Mouse (Mus musculus) CH12.LX (cell line): Measurements from ENCODE around the gene Ep300. TPM values are rescaled to one million over a fixed set of nuclear protein-coding genes. Genes with fewer than 3 reads are reported as not detected.

Experiments used
- DNase-seq: peaks from one replicate; pipeline ENCODE4 v3.0.0-alpha.2; 2013; ENCODE audit errors: extremely low read depth
- H3K27ac ChIP-seq: 2 replicates; pipeline ENCODE4 v1.5.1; 2012; ENCODE audit warnings: low read depth, mild to moderate bottlenecking, control low read depth, moderate library complexity; ENCODE audit not compliant: insufficient read depth
- H3K27me3 ChIP-seq: replicated peaks from 2 replicates; pipeline ENCODE3; 2012; ENCODE audit warnings: inconsistent platforms
- H3K36me3 ChIP-seq, 2 experiments: replicated peaks in 1 of 2; 2 replicates each; pipeline versions ENCODE3 to v1.6.1; 2012; ENCODE audit warnings: inconsistent platforms in 1 of 2, low read length in 1 of 2, mild to moderate bottlenecking in 1 of 2, mixed read lengths in 1 of 2, moderate library complexity in 1 of 2; ENCODE audit not compliant: control insufficient read depth in 1 of 2, insufficient read depth in 1 of 2
- H3K4me1 ChIP-seq, 2 experiments: 2 replicates each; pipeline ENCODE4 v1.6.1; 2012; ENCODE audit warnings: inconsistent platforms in 1 of 2, moderate library complexity in 1 of 2; ENCODE audit not compliant: insufficient read depth in 2 of 2, control insufficient read depth in 1 of 2
- H3K4me2 ChIP-seq: 2 replicates; pipeline ENCODE4 v1.6.1; 2012; ENCODE audit warnings: low read depth, mild to moderate bottlenecking, control low read depth; ENCODE audit not compliant: poor library complexity, insufficient read depth, severe bottlenecking
- H3K4me3 ChIP-seq, 3 experiments: fragments of 150-350 bp in 1 of 3; sonication (generic) in 1 of 3; replicated peaks in 1 of 3; 2 replicates each; pipeline versions ENCODE3 to v1.5.1; 2011 to 2012; ENCODE audit warnings: low read depth in 2 of 3, low read length in 2 of 3, mild to moderate bottlenecking in 2 of 3, moderate library complexity in 2 of 3, control low read depth in 1 of 3, improper control_type of control experiment in 1 of 3, inconsistent platforms in 1 of 3, mixed read lengths in 1 of 3; ENCODE audit not compliant: poor library complexity in 1 of 3
- H3K79me2 ChIP-seq: replicated peaks from 2 replicates; pipeline ENCODE4 v1.6.1; 2012; ENCODE audit warnings: mild to moderate bottlenecking, moderate library complexity; ENCODE audit not compliant: control insufficient read depth, poor library complexity, insufficient read depth, severe bottlenecking; ENCODE audit errors: extremely low read depth
- H3K9ac ChIP-seq: 2 replicates; pipeline ENCODE4 v1.6.1; 2012; ENCODE audit warnings: low read depth, mild to moderate bottlenecking, control low read depth, moderate library complexity; ENCODE audit not compliant: insufficient read depth
- H3K9me3 ChIP-seq: replicated peaks from 2 replicates; pipeline ENCODE3; 2012; ENCODE audit warnings: low read length, inconsistent platforms, mixed read lengths
- BHLHE40 ChIP-seq: IDR thresholded peaks from 2 replicates; pipeline ENCODE4 v1.6.1; 2011; ENCODE audit warnings: mild to moderate bottlenecking, low read depth, low read length, improper control_type of control experiment
- CHD1 ChIP-seq: IDR thresholded peaks from 2 replicates; pipeline ENCODE4 v1.6.1; 2012; ENCODE audit warnings: low read depth, low read length, improper control_type of control experiment, inconsistent platforms
- CTCF ChIP-seq, 2 experiments: IDR thresholded peaks in 1 of 2; conservative IDR thresholded peaks in 1 of 2; 2 replicates each; pipeline ENCODE4 v1.5.1; 2011 to 2012; ENCODE audit warnings: low read depth in 2 of 2, low read length in 2 of 2, improper control_type of control experiment in 1 of 2, inconsistent platforms in 1 of 2, mild to moderate bottlenecking in 1 of 2, moderate library complexity in 1 of 2
- ETS1 ChIP-seq: conservative IDR thresholded peaks from 2 replicates; pipeline ENCODE4 v1.6.1; 2012; ENCODE audit warnings: low read depth, mild to moderate bottlenecking, inconsistent platforms, low read length, improper control_type of control experiment, moderate library complexity
- IRF4 ChIP-seq: IDR thresholded peaks from 2 replicates; pipeline ENCODE4 v1.6.1; 2014; ENCODE audit warnings: low read depth, mild to moderate bottlenecking, inconsistent platforms, low read length, improper control_type of control experiment
- MAX ChIP-seq: IDR thresholded peaks from 2 replicates; pipeline ENCODE4 v1.6.1; 2011; ENCODE audit warnings: low read length, improper control_type of control experiment
- MEF2A ChIP-seq: IDR thresholded peaks from 2 replicates; pipeline ENCODE4 v1.6.1; 2014; ENCODE audit warnings: low read depth, mild to moderate bottlenecking, inconsistent platforms, low read length, improper control_type of control experiment, borderline replicate concordance
- USF1 ChIP-seq: IDR thresholded peaks from 2 replicates; pipeline ENCODE4 v1.6.1; 2014; ENCODE audit warnings: low read depth, mild to moderate bottlenecking, inconsistent platforms, low read length, improper control_type of control experiment
- ZKSCAN1 ChIP-seq: IDR thresholded peaks from 2 replicates; pipeline ENCODE4 v1.6.1; 2012; ENCODE audit warnings: low read depth, inconsistent platforms, low read length, improper control_type of control experiment, borderline replicate concordance
- ZNF384 ChIP-seq: IDR thresholded peaks from 2 replicates; pipeline ENCODE4 v1.6.1; 2012; ENCODE audit warnings: low read depth, low read length, improper control_type of control experiment, inconsistent platforms
- dilution Hi-C: fragments of 300-500 bp; cut with MboI; formaldehyde crosslinking; loops from 2 replicates; pipeline ENCODE4 v1.14.3; 2020; ENCODE audit warnings: low sequenced_read_pairs; ENCODE audit not compliant: extremely low pct_unique_long_range_greater_than_20kb, extremely low pct_ligation_motif_present
- in situ Hi-C: fragments of 300-500 bp; cut with MboI; formaldehyde crosslinking; loops from 3 replicates; pipeline ENCODE4 v1.14.3; 2019; ENCODE audit warnings: low sequenced_read_pairs, low pct_ligation_motif_present, low pct_unique_long_range_greater_than_20kb, mixed read lengths
- polyA plus RNA-seq: library from polyadenylated mRNA; unstranded; fragments of >175 nt; gene quantifications from 2 replicates; pipeline ENCODE4 v1.2.1, GENCODE M21; 2012; ENCODE audit warnings: low read depth; ENCODE audit not compliant: insufficient read length
- total RNA-seq, 2 experiments: library from RNA; depleted of rRNA; stranded (reverse); fragments of 300-350 nt in 1 of 2; fragments of >200 nt in 1 of 2; gene quantifications; 2 replicates each; pipeline ENCODE4 v1.2.3; 2012 to 2014

Ep300 gene
- total and polyA plus RNA-seq, 3 experiments: 5.9 to 33.2 (median 17.4) TPM

- Histone ChIP-seq H3K4me1 (peaks cover 7 to 13% of the 10 kb centered on the region in 2 experiments), H3K4me2 (peak overlapping the region; percentile 19; the same call in 1 of the 2 replicates), H3K27ac (no peak overlapping the region), H3K9ac (no peak overlapping the region), H3K27me3 (no peaks in the 10 kb centered on the region), H3K79me2 (no peaks in the 10 kb centered on the region), H3K9me3 (no peaks in the 10 kb centered on the region), H3K4me3 (no peak overlapping the region), H3K36me3 (no peaks in the 10 kb centered on the region)
- TF ChIP-seq MEF2A (peak; percentile 61; the same call in 1 of the 2 replicates), CHD1 (no peak), ETS1 (no peak), CTCF (conservative IDR thresholded peaks at IDR 0.05 in 1 of 2, IDR thresholded peaks at IDR 0.05 in 1 of 2; ENCODE audit: low read depth in 2 of 2, low read length in 2 of 2) (0 out of 4 replicates have a peak, but pooled peaks of 1 of the 2 experiments have one; percentile 8)
- in situ Hi-C loops: no loop called here
- DNase-seq: peak; percentile 72
- dilution Hi-C loops: no loop called here
Measured at GRCm38 (mm10) chr15:81576961-81577360, 8.2 kb upstream of the Ep300 start.

GRCm38 (mm10) chr15:81577743-81578165 lies 7.4 kb upstream of the Ep300 start:
- H3K4me2 ChIP-seq: no peak overlapping the region
- no peak for DNase-seq
- H3K27ac ChIP-seq: no peak overlapping the region
- H3K36me3 ChIP-seq: no peaks in the 10 kb centered on the region
- no peak overlapping the region for H3K9ac ChIP-seq
- H3K27me3 ChIP-seq: no peaks in the 10 kb centered on the region
- dilution Hi-C loops: no loop called here
- TF ChIP-seq ZKSCAN1 (no peak), ZNF384 (peak; percentile 31; the same call in 1 of the 2 replicates)
- TF ChIP-seq, all 38 proteins: peak for 1
- in situ Hi-C loops: no loop called here
- no peaks in the 10 kb centered on the region for H3K9me3 ChIP-seq
- peaks cover 7 to 13% of the 10 kb centered on the region in 2 experiments for H3K4me1 ChIP-seq
- H3K79me2 ChIP-seq: no peaks in the 10 kb centered on the region
- H3K4me3 ChIP-seq: no peak overlapping the region

GRCm38 (mm10) chr15:81584466-81584865 lies 685 bp upstream of the Ep300 start:
- in situ Hi-C loops: loop anchor here (10.0 kb wide), 1 partner anchor 100 kb away; no protein-coding TSS in a partner anchor
- H3K36me3 ChIP-seq: peaks cover 0 to 2% of the 10 kb centered on the region in 2 experiments
- TF ChIP-seq ETS1 (no peak), IRF4 (no peak), MAX (0 out of 2 replicates have a peak, but pooled peaks have one; percentile 47), USF1 (peak; percentile 29), BHLHE40 (peak; percentile 37; the same call in 1 of the 2 replicates)
- TF ChIP-seq, all 38 proteins: peak for 3

More at GRCm38 (mm10) chr15:81584466-81584865, 685 bp upstream of the Ep300 start:
- peak overlapping the region; percentile 90 for H3K4me2 ChIP-seq
- H3K79me2 ChIP-seq: peaks cover 27% of the 10 kb centered on the region
- no peak overlapping the region for H3K27ac ChIP-seq
- dilution Hi-C loops: no loop called here
- peak overlapping the region; percentile 59 for H3K9ac ChIP-seq
- H3K4me1 ChIP-seq: peaks cover 0 to 24% of the 10 kb centered on the region in 2 experiments; a peak in 2 of 4 replicates
- no peaks in the 10 kb centered on the region for H3K9me3 ChIP-seq
- no peaks in the 10 kb centered on the region for H3K27me3 ChIP-seq
- H3K4me3 ChIP-seq: peak overlapping the region; percentile 51 to 76 (median 62)
- no peak for DNase-seq
